Mouse (Mus musculus) gastrocnemius, postnatal 10 days (tissue): Measurements from ENCODE around the gene Pacs1. TPM values are rescaled to one million over a fixed set of nuclear protein-coding genes. Genes with fewer than 3 reads are reported as not detected.
"Not testable (repeated sequence)": the region's sequence is repeated elsewhere in the genome, so short reads cannot be mapped to it uniquely, and the experiment has no call there.

Source experiments
- DNase-seq: peaks from one replicate; pipeline ENCODE4 v3.0.0; 2021; ENCODE audit warnings: mixed read lengths
- total RNA-seq, 2 experiments: library from RNA; stranded (reverse); gene quantifications; 2 replicates each; pipeline ENCODE4 v1.2.3; 2021

The Pacs1 gene
- total RNA-seq, 2 experiments from 2014 or later: 10.3 to 11.1 TPM

- DNase-seq: no peak
Measured at GRCm38 (mm10) chr19:5151741-5152140, 121.2 kb downstream of the Pacs1 start.

GRCm38 (mm10) chr19:5151331-5151730, 121.6 kb downstream of the Pacs1 start:
- peak; percentile 40 for DNase-seq

GRCm38 (mm10) chr19:5150358-5150757, 122.6 kb downstream of the Pacs1 start:
- no peak for DNase-seq

GRCm38 (mm10) chr19:5149041-5149440, 123.9 kb downstream of the Pacs1 start:
- DNase-seq: not testable (repeated sequence)

GRCm38 (mm10) chr19:5139640-5140039, 133.3 kb downstream of the Pacs1 start:
- peak; percentile 41 for DNase-seq

- DNase-seq: no peak
Measured at GRCm38 (mm10) chr19:5131237-5131636, 141.7 kb downstream of the Pacs1 start.

- DNase-seq: no peak
Measured at GRCm38 (mm10) chr19:5129770-5130169, 143.1 kb downstream of the Pacs1 start.

- DNase-seq: no peak
Measured at GRCm38 (mm10) chr19:5124055-5124614, 148.8 kb downstream of the Pacs1 start.

GRCm38 (mm10) chr19:5123241-5123640, 149.7 kb downstream of the Pacs1 start:
- no peak for DNase-seq

GRCm38 (mm10) chr19:5122492-5122891, 150.4 kb downstream of the Pacs1 start:
- no peak for DNase-seq

- DNase-seq: no peak
Measured at GRCm38 (mm10) chr19:5118384-5118698, 154.6 kb downstream of the Pacs1 start, which contains the start of gene Klc2. Gene Klc2 (minus strand): TSS chr19:5118560.

GRCm38 (mm10) chr19:5117494-5118383, 155.2 kb downstream of the Pacs1 start:
- DNase-seq: peak; percentile 90

GRCm38 (mm10) chr19:5113783-5114182, 159.1 kb downstream of the Pacs1 start:
- DNase-seq: no peak

GRCm38 (mm10) chr19:5109659-5110453, 163.1 kb downstream of the Pacs1 start:
- no peak for DNase-seq

- no peak for DNase-seq
Measured at GRCm38 (mm10) chr19:5108702-5109101, 164.2 kb downstream of the Pacs1 start.

- DNase-seq: no peak
Measured at GRCm38 (mm10) chr19:5108271-5108575, 164.7 kb downstream of the Pacs1 start.

GRCm38 (mm10) chr19:5107556-5108270, 165.2 kb downstream of the Pacs1 start:
- DNase-seq: no peak

- DNase-seq: peak; percentile 99
Measured at GRCm38 (mm10) chr19:5106731-5107191, 166.2 kb downstream of the Pacs1 start, which contains the start of gene Rab1b. Gene Rab1b (minus strand): TSS chr19:5107072.

- no peak for DNase-seq
Measured at GRCm38 (mm10) chr19:5106074-5106473, 166.8 kb downstream of the Pacs1 start.

GRCm38 (mm10) chr19:5098363-5099143, 174.4 kb downstream of the Pacs1 start, which contains the start of gene Cnih2:
Gene Cnih2 (minus strand): TSS chr19:5098521.
- DNase-seq: peak; percentile 67
